Mouse (Mus musculus) midbrain, embryonic 10.5 days (tissue): Measurements from ENCODE around the gene Cdhr1. TPM values are rescaled to one million over a fixed set of nuclear protein-coding genes. Genes with fewer than 3 reads are reported as not detected.

ENCODE experiments used
- DNase-seq: peaks from one replicate; pipeline ENCODE4 v3.0.0-alpha.2; 2017; ENCODE audit warnings: low spot score
- H3K27ac ChIP-seq: fragments of 300-500 bp; sonication (generic); replicated peaks from 2 replicates; pipeline ENCODE4 v1.5.1; 2016; ENCODE audit warnings: mild to moderate bottlenecking
- H3K27me3 ChIP-seq: fragments of 300-500 bp; sonication (generic); 2 replicates; pipeline ENCODE4 v1.6.1; 2016; ENCODE audit warnings: low read depth, mild to moderate bottlenecking; ENCODE audit not compliant: poor library complexity, severe bottlenecking
- H3K36me3 ChIP-seq: fragments of 300-500 bp; sonication (generic); 2 replicates; pipeline ENCODE4 v1.6.1; 2016; ENCODE audit warnings: mild to moderate bottlenecking, moderate library complexity
- H3K4me1 ChIP-seq: fragments of 300-500 bp; sonication (generic); 2 replicates; pipeline ENCODE4 v1.6.1; 2016
- H3K4me3 ChIP-seq: fragments of 300-500 bp; sonication (generic); 2 replicates; pipeline ENCODE4 v1.5.1; 2016; ENCODE audit warnings: mild to moderate bottlenecking, moderate library complexity
- H3K9me3 ChIP-seq: fragments of 300-500 bp; sonication (generic); replicated peaks from 2 replicates; pipeline ENCODE4 v1.6.1; 2016; ENCODE audit warnings: mild to moderate bottlenecking
- WGBS: fragments of 180-500 bp; shearing (Covaris S2); methylation state at CpG from one replicate; pipeline ENCODE4 v1.1.7; 2016; 5-methylcytosine and 5-hydroxymethylcytosine counted together
- polyA plus RNA-seq: library from polyadenylated mRNA; unstranded; fragments of >200 nt; fragmentation: Nextera tagmentation; extraction: Ambion mirVana; gene quantifications from 2 replicates; pipeline ENCODE4 v1.2.1, GENCODE M21; 2016

Gene Cdhr1
- polyA plus RNA-seq, 1 experiment from 2014 or later, result 0.11 TPM

DNA sequence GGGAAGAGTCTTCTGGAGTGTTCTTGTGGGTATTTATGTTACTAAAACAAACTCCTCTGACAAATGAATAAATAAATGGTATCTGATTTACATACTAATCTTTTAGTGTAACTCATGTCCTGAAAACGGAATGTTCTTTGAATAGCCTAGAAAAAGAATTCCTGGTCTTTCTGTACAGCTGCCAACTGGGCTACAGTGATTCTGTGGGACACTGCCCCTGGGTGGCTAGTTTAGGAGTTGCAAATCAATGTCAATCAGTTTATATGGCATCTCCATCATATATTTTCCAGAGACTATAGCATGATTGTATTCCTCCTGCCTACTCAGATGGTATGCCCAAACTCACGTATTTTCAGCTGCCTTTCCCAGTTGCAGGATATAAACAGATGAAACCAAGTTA, 33.3 kb downstream of the Cdhr1 start:
- Histone ChIP-seq H3K27me3 (no peaks in the 10 kb centered on the region), H3K27ac (no peak overlapping the region), H3K9me3 (no peaks in the 10 kb centered on the region), H3K4me3 (no peak overlapping the region), H3K36me3 (no peaks in the 10 kb centered on the region), H3K4me1 (no peaks in the 10 kb centered on the region)
- 73% methylated on average over 2 of the region's 2 CpGs for whole genome bisulfite sequencing
- DNase-seq, result no peak

DNA sequence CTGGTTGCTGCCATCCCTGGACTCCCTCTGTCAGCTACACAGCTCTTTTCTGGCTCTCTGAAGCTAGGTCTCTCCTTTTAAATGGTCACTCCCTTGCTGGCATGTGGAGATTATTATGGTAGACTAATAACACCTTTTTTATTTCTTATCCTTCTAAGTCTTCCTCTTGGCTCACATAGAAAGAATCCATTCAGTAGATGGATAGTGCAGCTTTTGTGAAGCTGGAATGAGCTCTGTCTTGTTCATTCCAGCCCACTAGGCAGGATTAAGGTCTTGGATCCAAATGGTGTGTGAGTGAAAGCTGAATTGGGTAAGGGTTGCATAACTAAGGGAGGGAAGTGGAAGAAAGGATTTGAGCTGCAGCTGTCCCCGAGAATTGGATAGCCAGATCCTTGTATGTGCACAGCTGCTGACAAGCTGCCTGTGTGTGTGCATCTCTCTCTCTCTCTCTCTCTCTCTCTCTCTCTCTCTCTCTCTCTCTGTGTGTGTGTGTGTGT, 49.2 kb downstream of the Cdhr1 start, which contains the start of gene Rgr:
Rgr (minus strand) TSS at position 51 of the 497 bp plus-strand sequence.
- no peak for DNase-seq
- Histone ChIP-seq H3K9me3 (no peaks in the 10 kb centered on the region), H3K27ac (no peak within 1 kb of the TSS), H3K4me3 (no peak within 1 kb of the TSS), H3K36me3 (no peaks in the 10 kb centered on the region), H3K27me3 (no peaks in the 10 kb centered on the region), H3K4me1 (peaks cover 9% of the 10 kb centered on the region; the same call in 1 of the 2 replicates)
- 38% methylated on average over 1 of the region's 1 CpGs for WGBS

DNA sequence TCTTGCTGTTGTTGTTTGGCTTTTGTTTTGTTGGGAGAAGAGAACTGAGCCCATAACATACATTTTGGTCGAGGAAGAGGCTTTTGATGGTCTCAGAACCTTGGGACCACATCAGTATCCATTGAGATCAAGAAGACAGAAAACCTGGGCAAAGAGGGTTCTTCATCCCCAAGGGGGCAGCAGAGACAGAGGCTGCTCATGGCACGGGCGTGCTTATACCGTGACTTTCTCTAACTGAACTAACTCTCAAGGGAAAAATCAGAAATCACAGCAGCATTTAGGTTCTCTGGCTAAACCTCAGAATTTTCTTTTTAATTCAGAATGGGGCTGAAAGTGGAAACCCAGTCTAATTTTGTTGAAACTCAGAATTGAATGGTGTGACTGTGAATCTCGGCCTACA, 63.7 kb downstream of the Cdhr1 start:
- WGBS, result 54% methylated on average over 5 of the region's 5 CpGs
- Histone ChIP-seq H3K27me3 (no peaks in the 10 kb centered on the region), H3K4me1 (no peaks in the 10 kb centered on the region), H3K9me3 (no peaks in the 10 kb centered on the region), H3K4me3 (no peak overlapping the region), H3K27ac (no peak overlapping the region), H3K36me3 (no peaks in the 10 kb centered on the region)
- no peak for DNase-seq

DNA sequence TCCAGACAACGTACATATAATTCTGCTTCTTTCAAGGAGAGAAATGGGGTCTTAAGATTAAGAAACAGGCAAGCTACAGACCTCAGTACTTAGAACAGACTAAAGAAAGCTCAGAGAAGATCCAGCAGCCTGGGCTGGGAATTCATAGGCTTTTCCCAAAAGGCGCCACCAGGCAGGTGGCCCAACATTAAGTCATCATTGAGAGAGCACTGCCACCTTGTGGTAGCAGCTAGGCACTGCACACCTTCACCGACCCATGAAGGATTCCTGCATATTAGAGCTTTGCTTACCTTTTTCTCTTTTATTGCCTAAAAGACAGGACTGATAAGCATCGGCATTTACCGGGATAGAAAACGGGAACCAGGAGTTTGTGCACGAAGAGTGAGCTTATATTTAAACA, 64.9 kb downstream of the Cdhr1 start:
- no peaks in the 10 kb centered on the region for H3K9me3 ChIP-seq
- H3K36me3 ChIP-seq, result no peaks in the 10 kb centered on the region
- DNase-seq, result peak; percentile 66
- H3K27ac ChIP-seq, result no peak overlapping the region
- H3K27me3 ChIP-seq, result no peaks in the 10 kb centered on the region
- H3K4me3 ChIP-seq, result no peak overlapping the region
- H3K4me1 ChIP-seq, result no peaks in the 10 kb centered on the region
- 22% methylated on average over 7 of the region's 7 CpGs for WGBS

DNA sequence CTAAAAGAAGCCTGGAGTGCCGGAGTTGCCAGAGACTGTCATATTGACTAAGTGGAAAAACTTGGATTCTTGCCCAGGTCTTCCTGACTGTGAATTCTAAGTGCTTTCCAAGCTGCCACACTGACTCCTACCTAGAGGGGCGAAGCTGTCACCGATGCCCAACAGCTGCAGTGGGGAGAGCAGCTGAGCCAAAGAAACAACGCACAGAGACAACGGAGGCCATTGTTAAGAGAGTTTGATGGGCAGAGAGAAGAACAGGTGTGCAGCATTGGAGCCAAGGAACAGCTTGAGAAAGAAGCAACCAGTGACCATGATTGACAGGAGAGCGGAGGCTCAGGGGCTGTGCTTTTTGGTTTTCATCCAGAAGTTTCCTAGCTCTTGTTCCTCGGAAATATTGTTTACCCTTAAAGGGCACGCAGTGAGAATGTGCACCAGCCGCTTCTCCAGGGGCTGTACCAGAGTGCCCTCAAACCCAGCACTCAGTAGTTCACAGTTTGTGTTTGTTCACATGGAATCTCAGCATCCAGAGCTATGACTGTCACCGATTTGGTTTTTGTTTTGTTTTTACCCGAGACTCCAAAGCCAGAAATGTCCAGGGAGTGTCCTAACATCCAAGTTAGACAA, 65.6 kb downstream of the Cdhr1 start:
- Histone ChIP-seq H3K27me3 (no peaks in the 10 kb centered on the region), H3K36me3 (no peaks in the 10 kb centered on the region), H3K4me1 (no peaks in the 10 kb centered on the region), H3K27ac (no peak overlapping the region), H3K4me3 (no peak overlapping the region), H3K9me3 (no peaks in the 10 kb centered on the region)
- no peak for DNase-seq
- WGBS, result 88% methylated on average over 11 of the region's 11 CpGs

DNA sequence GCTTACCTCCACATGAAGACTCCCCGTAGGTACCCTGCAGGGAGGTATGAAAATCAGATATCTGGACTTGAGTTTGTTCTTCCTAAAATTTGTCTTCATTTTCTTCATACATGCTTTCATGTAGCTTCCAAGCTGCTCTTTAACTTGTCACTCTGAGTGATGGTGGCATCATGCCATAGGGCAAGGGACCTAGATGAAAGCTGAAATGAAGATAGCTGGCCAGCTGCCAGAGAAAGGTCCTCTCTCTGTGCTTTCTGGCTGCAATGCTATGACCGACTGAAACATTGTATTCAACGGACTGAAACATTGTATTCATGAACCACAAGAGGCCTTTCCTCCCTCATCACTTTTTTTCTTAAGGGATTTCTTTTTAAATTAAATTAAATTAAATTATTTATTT, 69.6 kb downstream of the Cdhr1 start:
- Histone ChIP-seq H3K4me3 (no peak overlapping the region), H3K27ac (no peak overlapping the region), H3K9me3 (no peaks in the 10 kb centered on the region), H3K4me1 (no peaks in the 10 kb centered on the region), H3K36me3 (no peaks in the 10 kb centered on the region), H3K27me3 (no peaks in the 10 kb centered on the region)
- no peak for DNase-seq
- WGBS, result 95% methylated on average over 3 of the region's 3 CpGs

DNA sequence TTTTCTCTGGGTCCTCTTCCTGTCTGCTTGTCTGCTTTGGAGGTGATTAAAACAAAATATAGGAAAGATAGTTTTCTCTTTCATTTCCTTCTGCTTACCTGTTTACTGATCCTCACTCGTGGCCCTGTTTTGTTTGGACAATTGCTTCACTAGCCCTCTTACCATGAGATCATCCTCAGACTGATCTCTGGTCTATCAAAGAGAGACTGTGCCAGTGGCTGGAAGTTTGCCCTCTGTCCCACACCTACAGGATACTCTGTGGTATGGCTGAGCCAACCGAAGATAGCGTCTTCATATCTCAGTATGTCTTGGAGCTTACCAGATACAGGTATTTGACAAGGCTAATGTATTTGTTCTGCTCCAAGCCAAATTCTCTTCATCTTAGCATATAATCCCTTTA, 70.2 kb downstream of the Cdhr1 start:
- no peak for DNase-seq
- no peaks in the 10 kb centered on the region for H3K27me3 ChIP-seq
- H3K9me3 ChIP-seq, result no peaks in the 10 kb centered on the region
- no peaks in the 10 kb centered on the region for H3K4me1 ChIP-seq
- H3K36me3 ChIP-seq, result no peaks in the 10 kb centered on the region
- no peak overlapping the region for H3K27ac ChIP-seq
- H3K4me3 ChIP-seq, result no peak overlapping the region
- 92% methylated on average over 3 of the region's 3 CpGs for WGBS

Other genes starting within 250 kb of the Cdhr1 start
- 24.6 and 27.3 TPM in 2 replicates for gene Ccser2, start 129.6 kb downstream of the Cdhr1 start, polyA plus RNA-seq
- not detected in 2 replicates for gene Rgr, start 49.4 kb downstream of the Cdhr1 start, polyA plus RNA-seq
- gene Lrit1, start 43.5 kb downstream of the Cdhr1 start, polyA plus RNA-seq, result not detected in 2 replicates
- not detected in 2 replicates for gene Lrit2, start 30.4 kb downstream of the Cdhr1 start, polyA plus RNA-seq
- gene 2610528A11Rik, start 15.7 kb upstream of the Cdhr1 start, polyA plus RNA-seq, result not detected in 2 replicates
- gene Ghitm, start 36.9 kb upstream of the Cdhr1 start, polyA plus RNA-seq, result 211 and 219 TPM in 2 replicates